Mouse (Mus musculus): ENCODE measurements around the gene Ankmy2.
A peak's percentile ranks its signal among the peaks of the same experiment; 100 is the strongest.
"Not testable (repeated sequence)": the region's sequence is repeated elsewhere in the genome, so short reads cannot be mapped to it uniquely, and the experiment has no call there.

Ankmy2 gene

GRCm38 (mm10) chr12:36190343-36190742 lies 33.4 kb downstream of the Ankmy2 start:
- peaks cover 2% of the 10 kb centered on the region; the same call in 1 of the 2 replicates for H3K36me3 ChIP-seq (ENCODE audit: control insufficient read depth, insufficient read depth, low read length, poor library complexity, severe bottlenecking)
- no peak for DNase-seq (ENCODE audit: low read depth, low spot score)
- no peaks in the 10 kb centered on the region for H3K27me3 ChIP-seq (ENCODE audit: control insufficient read depth, insufficient read depth, low read length, poor library complexity, severe bottlenecking)

GRCm38 (mm10) chr12:36194976-36195375 lies 38.1 kb downstream of the Ankmy2 start:
- DNase-seq (ENCODE audit: low read depth, low spot score) = no peak
- Histone ChIP-seq H3K27me3 (ENCODE audit: control insufficient read depth, insufficient read depth, low read length, poor library complexity, severe bottlenecking) (no peaks in the 10 kb centered on the region), H3K36me3 (ENCODE audit: control insufficient read depth, insufficient read depth, low read length, poor library complexity, severe bottlenecking) (peaks cover 4% of the 10 kb centered on the region)

- peak; percentile 43 for DNase-seq (ENCODE audit: low read depth, low spot score)
- not testable (repeated sequence) for H3K27me3 ChIP-seq (ENCODE audit: control insufficient read depth, insufficient read depth, low read length, poor library complexity, severe bottlenecking); H3K36me3 ChIP-seq (ENCODE audit: control insufficient read depth, insufficient read depth, low read length, poor library complexity, severe bottlenecking)
Observed at GRCm38 (mm10) chr12:36205579-36206119, 48.7 kb downstream of the Ankmy2 start.

GRCm38 (mm10) chr12:36207072-36207799 lies 50.3 kb downstream of the Ankmy2 start:
- peak; percentile 58 for DNase-seq (ENCODE audit: low read depth, low spot score)
- H3K27me3 ChIP-seq (ENCODE audit: control insufficient read depth, insufficient read depth, low read length, poor library complexity, severe bottlenecking) = no peaks in the 10 kb centered on the region
- H3K36me3 ChIP-seq (ENCODE audit: control insufficient read depth, insufficient read depth, low read length, poor library complexity, severe bottlenecking) = no peaks in the 10 kb centered on the region

GRCm38 (mm10) chr12:36207800-36208148 lies 50.9 kb downstream of the Ankmy2 start:
- DNase-seq (ENCODE audit: low read depth, low spot score) = no peak
- H3K27me3 ChIP-seq (ENCODE audit: control insufficient read depth, insufficient read depth, low read length, poor library complexity, severe bottlenecking) = no peaks in the 10 kb centered on the region
- no peaks in the 10 kb centered on the region for H3K36me3 ChIP-seq (ENCODE audit: control insufficient read depth, insufficient read depth, low read length, poor library complexity, severe bottlenecking)

GRCm38 (mm10) chr12:36208456-36208855 lies 51.5 kb downstream of the Ankmy2 start:
- DNase-seq (ENCODE audit: low read depth, low spot score) = peak; percentile 28
- Histone ChIP-seq H3K27me3 (ENCODE audit: control insufficient read depth, insufficient read depth, low read length, poor library complexity, severe bottlenecking) (no peaks in the 10 kb centered on the region), H3K36me3 (ENCODE audit: control insufficient read depth, insufficient read depth, low read length, poor library complexity, severe bottlenecking) (no peaks in the 10 kb centered on the region)

GRCm38 (mm10) chr12:36210096-36210495 lies 53.2 kb downstream of the Ankmy2 start:
- Histone ChIP-seq H3K27me3 (ENCODE audit: control insufficient read depth, insufficient read depth, low read length, poor library complexity, severe bottlenecking) (no peaks in the 10 kb centered on the region), H3K36me3 (ENCODE audit: control insufficient read depth, insufficient read depth, low read length, poor library complexity, severe bottlenecking) (no peaks in the 10 kb centered on the region)
- no peak for DNase-seq (ENCODE audit: low read depth, low spot score)

GRCm38 (mm10) chr12:36214389-36215148 lies 57.7 kb downstream of the Ankmy2 start:
- H3K36me3 ChIP-seq (ENCODE audit: control insufficient read depth, insufficient read depth, low read length, poor library complexity, severe bottlenecking) = no peaks in the 10 kb centered on the region
- peak; percentile 21 for DNase-seq (ENCODE audit: low read depth, low spot score)

GRCm38 (mm10) chr12:36215149-36215480 lies 58.2 kb downstream of the Ankmy2 start:
- Histone ChIP-seq H3K36me3 (ENCODE audit: control insufficient read depth, insufficient read depth, low read length, poor library complexity, severe bottlenecking) (no peaks in the 10 kb centered on the region), H3K27me3 (ENCODE audit: control insufficient read depth, insufficient read depth, low read length, poor library complexity, severe bottlenecking) (no peaks in the 10 kb centered on the region)
- peak; percentile 84 for DNase-seq (ENCODE audit: low read depth, low spot score)

More at GRCm38 (mm10) chr12:36214389-36215148, 57.7 kb downstream of the Ankmy2 start:
- no peaks in the 10 kb centered on the region for H3K27me3 ChIP-seq (ENCODE audit: control insufficient read depth, insufficient read depth, low read length, poor library complexity, severe bottlenecking)

- no peaks in the 10 kb centered on the region for H3K27me3 ChIP-seq (ENCODE audit: control insufficient read depth, insufficient read depth, low read length, poor library complexity, severe bottlenecking)
- H3K36me3 ChIP-seq (ENCODE audit: control insufficient read depth, insufficient read depth, low read length, poor library complexity, severe bottlenecking) = no peaks in the 10 kb centered on the region
- DNase-seq (ENCODE audit: low read depth, low spot score) = no peak
Observed at GRCm38 (mm10) chr12:36216230-36216629, 59.3 kb downstream of the Ankmy2 start.

- peak; percentile 25 for DNase-seq (ENCODE audit: low read depth, low spot score)
- Histone ChIP-seq H3K36me3 (ENCODE audit: control insufficient read depth, insufficient read depth, low read length, poor library complexity, severe bottlenecking) (no peaks in the 10 kb centered on the region), H3K27me3 (ENCODE audit: control insufficient read depth, insufficient read depth, low read length, poor library complexity, severe bottlenecking) (no peaks in the 10 kb centered on the region)
Observed at GRCm38 (mm10) chr12:36216905-36217304, 60.0 kb downstream of the Ankmy2 start.

- no peaks in the 10 kb centered on the region for H3K36me3 ChIP-seq (ENCODE audit: control insufficient read depth, insufficient read depth, low read length, poor library complexity, severe bottlenecking)
- DNase-seq (ENCODE audit: low read depth, low spot score) = no peak
- H3K27me3 ChIP-seq (ENCODE audit: control insufficient read depth, insufficient read depth, low read length, poor library complexity, severe bottlenecking) = no peaks in the 10 kb centered on the region
Observed at GRCm38 (mm10) chr12:36224392-36224791, 67.5 kb downstream of the Ankmy2 start.

GRCm38 (mm10) chr12:36231386-36231785 lies 74.5 kb downstream of the Ankmy2 start:
- Histone ChIP-seq H3K27me3 (ENCODE audit: control insufficient read depth, insufficient read depth, low read length, poor library complexity, severe bottlenecking) (no peaks in the 10 kb centered on the region), H3K36me3 (ENCODE audit: control insufficient read depth, insufficient read depth, low read length, poor library complexity, severe bottlenecking) (no peaks in the 10 kb centered on the region)
- DNase-seq (ENCODE audit: low read depth, low spot score) = no peak

- H3K27me3 ChIP-seq (ENCODE audit: control insufficient read depth, insufficient read depth, low read length, poor library complexity, severe bottlenecking) = no peaks in the 10 kb centered on the region
- H3K36me3 ChIP-seq (ENCODE audit: control insufficient read depth, insufficient read depth, low read length, poor library complexity, severe bottlenecking) = no peaks in the 10 kb centered on the region
- no peak for DNase-seq (ENCODE audit: low read depth, low spot score)
Observed at GRCm38 (mm10) chr12:36241171-36241570, 84.3 kb downstream of the Ankmy2 start.
